Mouse (Mus musculus): ENCODE results near the gene Zfp286. TPM values are rescaled to one million over a fixed set of nuclear protein-coding genes. Genes with fewer than 3 reads are reported as not detected.

Zfp286 gene
- total RNA-seq (2021): 10 to 100 TPM; 20.6 to 23.0 TPM
- long read RNA-seq, experiment 1, transcript Zfp286-202 (6 exons, 1,979 nt): major isoform, 8 of 21 reads
- long read RNA-seq, experiment 1, partial matches to known transcripts: 2 of 21 reads
- long read RNA-seq, experiment 1, other reads (novel, unspliced or antisense): 7 of 21 reads
- long read RNA-seq, experiment 2, transcript Zfp286-202 (6 exons, 1,979 nt): major isoform, 13 of 33 reads
- long read RNA-seq, experiment 2, transcript Zfp286-201 (6 exons, 3,051 nt): minor isoform, 5 of 33 reads
- long read RNA-seq, experiment 2, partial matches to known transcripts: 3 of 33 reads
- long read RNA-seq, experiment 2, other reads (novel, unspliced or antisense): 12 of 33 reads

DNA sequence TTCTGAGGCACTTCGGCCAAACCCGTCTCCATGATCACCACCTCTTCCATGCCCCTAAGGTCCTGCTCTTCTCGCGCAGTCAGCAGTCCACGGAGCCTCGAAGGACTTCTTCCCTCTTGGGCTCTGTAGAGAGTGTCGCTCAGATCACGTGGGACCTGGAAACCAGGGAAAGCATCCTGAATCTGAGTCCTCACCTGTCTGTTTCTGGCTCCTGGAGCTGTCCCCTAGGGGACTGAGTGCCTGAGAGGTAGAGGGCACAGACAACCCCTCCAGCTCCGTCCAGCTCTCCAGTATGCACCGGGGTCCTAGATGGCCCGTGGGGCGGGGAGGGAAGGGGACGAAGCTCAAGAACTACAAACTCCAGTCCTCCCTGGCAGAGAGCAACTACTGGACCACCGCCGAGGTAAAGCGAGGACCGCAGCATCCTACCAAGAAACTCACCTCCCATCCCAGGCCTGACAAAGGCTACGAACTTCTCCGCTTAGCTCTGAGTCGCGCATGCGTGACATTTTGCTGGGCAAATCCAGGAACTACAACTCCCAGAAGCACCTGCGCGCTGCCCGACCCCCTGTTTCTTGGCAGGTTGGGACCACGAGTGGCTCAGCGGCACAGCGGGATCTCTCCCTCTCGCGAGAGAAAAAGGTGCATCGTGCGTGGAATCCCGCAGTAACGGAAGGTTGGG lies at the start of gene Zfp286:
Gene Zfp286 (minus strand): TSS at position 528 of the 682 bp plus-strand sequence.
- intact Hi-C loops (cut with DNase I): no loop called here
- peak; percentile 94 to 96 for DNase-seq (ENCODE audit: low spot score in 2 of 2)

DNA sequence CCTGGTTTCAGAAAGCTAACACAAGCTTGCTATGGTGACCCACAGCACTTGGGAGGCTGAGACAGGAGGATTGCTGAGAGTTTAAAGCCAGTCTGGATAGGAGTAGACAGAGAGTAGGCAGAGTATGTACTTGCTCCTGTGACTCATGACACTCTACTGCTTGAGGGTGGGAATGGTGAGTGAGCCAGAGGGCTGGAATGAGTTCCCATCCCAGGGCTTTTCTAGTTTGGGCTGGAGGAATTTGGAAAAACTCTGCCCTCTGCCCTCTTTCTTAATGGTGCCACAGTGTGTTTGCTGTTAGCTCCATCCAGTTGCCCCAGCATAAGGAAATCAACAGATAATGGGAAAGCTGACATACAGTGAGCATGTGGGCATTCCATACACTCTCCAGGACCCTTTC lies 42.6 kb upstream of the Zfp286 start:
- no peak for DNase-seq (ENCODE audit: low spot score in 2 of 2)
- intact Hi-C loops (cut with DNase I): no loop called here

DNA sequence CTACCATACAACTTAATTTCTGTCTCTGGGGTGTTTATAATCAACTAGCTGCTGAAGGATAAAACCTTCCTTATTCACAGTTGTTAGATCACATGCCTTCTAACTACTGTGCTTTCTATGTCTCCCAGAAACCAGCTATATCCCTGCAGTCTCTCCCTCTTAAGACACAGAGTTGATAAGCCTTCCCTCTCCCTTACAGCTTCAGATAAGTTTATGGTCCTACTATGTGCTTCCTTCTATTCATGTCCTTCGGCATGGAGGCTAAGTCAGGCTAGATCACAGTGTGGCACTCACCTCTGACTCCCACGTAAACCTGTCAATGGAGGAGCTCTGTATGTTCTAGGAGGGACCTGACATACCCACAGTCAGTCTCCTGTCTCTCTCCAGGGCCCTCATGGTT lies 41.1 kb upstream of the Zfp286 start:
- DNase-seq (ENCODE audit: low spot score in 2 of 2): no peak

GRCm38 (mm10) chr11:62827911-62828310 lies 38.6 kb upstream of the Zfp286 start:
- intact Hi-C loops (cut with DNase I): no loop called here
- no peak for DNase-seq (ENCODE audit: low spot score in 2 of 2)

More for the DNA sequence above, 41.1 kb upstream of the Zfp286 start:
- intact Hi-C loops (cut with DNase I): no loop called here

DNA sequence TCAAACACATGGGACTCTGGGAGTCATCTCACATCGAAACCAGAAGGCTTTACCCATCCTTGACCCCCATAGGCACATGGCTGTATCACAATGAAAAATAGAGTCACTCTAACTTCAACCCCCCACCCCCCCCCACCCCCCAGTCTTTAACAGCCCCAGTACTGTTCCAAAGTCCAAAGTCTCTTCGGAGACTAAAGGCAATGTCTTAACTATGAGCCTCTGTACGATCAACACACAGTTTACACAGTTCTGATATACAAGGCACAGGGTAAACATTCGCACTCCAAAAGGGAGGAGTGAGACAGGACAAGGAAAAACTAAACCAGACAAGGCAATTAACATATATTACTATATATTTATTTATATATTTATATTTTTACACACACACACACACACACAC lies 37.9 kb upstream of the Zfp286 start:
- intact Hi-C loops (cut with DNase I): no loop called here
- no peak for DNase-seq (ENCODE audit: low spot score in 2 of 2)

DNA sequence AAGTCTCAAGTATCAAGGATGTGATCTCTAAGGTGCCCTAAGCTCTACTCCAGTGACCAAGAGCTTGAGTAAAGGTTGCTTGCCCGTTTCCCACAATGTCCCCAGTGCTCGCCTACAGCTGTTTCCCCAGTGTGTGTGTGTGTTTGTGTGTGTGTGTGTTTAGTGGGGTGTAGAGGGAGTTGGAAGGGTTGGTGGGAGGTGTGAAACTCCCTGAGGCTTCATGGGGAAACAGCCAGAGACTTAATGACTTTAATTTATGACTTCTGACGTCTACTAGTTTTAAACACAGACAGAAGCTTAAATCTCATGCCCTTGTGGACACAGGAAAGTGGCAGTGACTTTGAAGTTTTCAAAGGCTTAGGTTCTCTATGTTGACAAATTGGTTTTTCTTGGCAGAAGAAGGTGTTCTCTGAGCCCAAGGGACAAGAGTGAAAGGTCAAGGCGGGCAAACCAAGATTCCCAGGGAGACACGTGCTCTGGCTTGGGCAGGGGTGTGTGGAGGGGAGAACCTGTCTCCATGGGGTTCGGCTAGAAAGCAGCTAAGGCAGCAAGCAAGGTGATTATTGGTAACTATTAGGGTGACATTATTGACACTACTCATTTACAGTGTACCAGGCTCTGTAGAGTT lies 37.0 kb upstream of the Zfp286 start:
- DNase-seq (ENCODE audit: low spot score in 2 of 2): no peak
- intact Hi-C loops (cut with DNase I): no loop called here

DNA sequence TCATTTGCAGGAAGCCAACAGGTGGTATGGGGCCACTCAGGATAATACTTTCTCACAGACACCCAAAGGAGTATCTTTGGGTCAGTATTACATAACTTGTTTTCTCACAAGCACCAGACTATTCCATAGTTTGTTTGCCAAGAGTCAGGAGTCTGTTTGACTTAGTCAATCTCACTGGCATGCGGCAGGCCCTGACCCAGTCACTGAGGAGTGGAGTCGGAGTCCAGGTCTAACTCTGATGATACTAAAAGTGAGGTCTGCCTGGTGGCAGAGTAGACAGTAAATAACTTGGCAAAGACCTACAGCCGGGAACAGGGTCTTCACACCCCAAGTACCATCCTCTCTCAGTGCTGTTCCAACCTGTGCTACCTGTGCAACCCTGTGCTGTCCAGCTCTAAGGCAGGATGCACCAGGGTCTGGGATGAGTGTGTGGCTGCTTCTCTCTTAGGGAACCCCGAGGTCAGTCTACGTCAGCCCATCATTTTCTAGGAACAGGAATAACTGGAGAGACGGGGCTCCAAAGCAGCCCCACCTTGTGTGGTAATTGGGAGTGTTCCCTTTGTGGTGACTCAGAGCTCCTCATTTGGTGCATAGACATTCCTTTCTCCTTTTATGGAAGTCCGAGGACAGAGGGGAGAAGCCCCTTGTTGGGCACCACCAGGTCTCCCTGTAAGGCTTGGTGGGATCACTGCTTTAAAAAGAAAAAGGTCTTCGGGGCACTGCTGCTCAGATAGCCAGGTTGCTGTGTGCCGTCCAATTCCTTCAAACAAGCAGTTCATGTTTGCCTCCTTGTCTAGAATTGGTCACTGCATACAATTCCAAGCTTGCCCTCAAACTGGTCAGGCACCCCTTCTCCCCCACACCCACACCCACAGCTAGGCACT lies 36.2 kb upstream of the Zfp286 start:
- DNase-seq (ENCODE audit: low spot score in 2 of 2): no peak
- intact Hi-C loops (cut with DNase I): no loop called here

DNA sequence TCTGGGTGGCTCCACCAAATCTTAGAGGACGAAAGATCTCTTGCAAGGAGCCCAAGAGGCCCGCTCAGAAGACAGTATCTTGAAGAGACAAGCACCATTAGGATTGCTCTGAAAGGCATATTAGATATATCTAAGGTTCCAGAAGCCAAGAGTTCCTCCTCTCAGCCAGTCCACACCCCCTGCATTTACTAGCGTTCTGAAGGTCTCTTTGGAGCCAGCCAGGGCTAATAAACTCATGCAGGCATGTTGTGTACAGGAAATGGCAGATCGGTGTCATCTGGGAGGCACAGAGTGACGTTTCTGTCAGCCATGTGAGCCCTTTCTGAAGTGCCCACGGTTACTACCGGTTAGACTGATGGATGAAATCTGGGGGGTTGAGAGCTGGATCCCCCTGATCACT lies 34.9 kb upstream of the Zfp286 start:
- intact Hi-C loops (cut with DNase I): no loop called here
- no peak for DNase-seq (ENCODE audit: low spot score in 2 of 2)

GRCm38 (mm10) chr11:62821893-62822292 lies 32.6 kb upstream of the Zfp286 start:
- intact Hi-C loops (cut with DNase I): no loop called here
- DNase-seq (ENCODE audit: low spot score in 2 of 2): no peak

- intact Hi-C loops (cut with DNase I): no loop called here
- DNase-seq (ENCODE audit: low spot score in 2 of 2): peak in 1 of 2 experiments; percentile 7
Measured at GRCm38 (mm10) chr11:62820661-62821437, 31.6 kb upstream of the Zfp286 start.

- peak; percentile 48 to 76 for DNase-seq (ENCODE audit: low spot score in 2 of 2)
- intact Hi-C loops (cut with DNase I): no loop called here
Measured at GRCm38 (mm10) chr11:62820059-62820541, 30.8 kb upstream of the Zfp286 start, which contains the start of gene Trim16. Gene Trim16 (plus strand): TSS chr11:62820231.

- intact Hi-C loops (cut with DNase I): no loop called here
- DNase-seq (ENCODE audit: low spot score in 2 of 2): no peak
Measured at GRCm38 (mm10) chr11:62819059-62819686, 29.9 kb upstream of the Zfp286 start.

- intact Hi-C loops (cut with DNase I): no loop called here
- no peak for DNase-seq (ENCODE audit: low spot score in 2 of 2)
Measured at GRCm38 (mm10) chr11:62816591-62816990, 27.3 kb upstream of the Zfp286 start.

GRCm38 (mm10) chr11:62815438-62815837 lies 26.2 kb upstream of the Zfp286 start:
- intact Hi-C loops (cut with DNase I): no loop called here
- no peak for DNase-seq (ENCODE audit: low spot score in 2 of 2)

- intact Hi-C loops (cut with DNase I): no loop called here
- DNase-seq (ENCODE audit: low spot score in 2 of 2): no peak
Measured at GRCm38 (mm10) chr11:62814625-62815024, 25.4 kb upstream of the Zfp286 start.

DNA sequence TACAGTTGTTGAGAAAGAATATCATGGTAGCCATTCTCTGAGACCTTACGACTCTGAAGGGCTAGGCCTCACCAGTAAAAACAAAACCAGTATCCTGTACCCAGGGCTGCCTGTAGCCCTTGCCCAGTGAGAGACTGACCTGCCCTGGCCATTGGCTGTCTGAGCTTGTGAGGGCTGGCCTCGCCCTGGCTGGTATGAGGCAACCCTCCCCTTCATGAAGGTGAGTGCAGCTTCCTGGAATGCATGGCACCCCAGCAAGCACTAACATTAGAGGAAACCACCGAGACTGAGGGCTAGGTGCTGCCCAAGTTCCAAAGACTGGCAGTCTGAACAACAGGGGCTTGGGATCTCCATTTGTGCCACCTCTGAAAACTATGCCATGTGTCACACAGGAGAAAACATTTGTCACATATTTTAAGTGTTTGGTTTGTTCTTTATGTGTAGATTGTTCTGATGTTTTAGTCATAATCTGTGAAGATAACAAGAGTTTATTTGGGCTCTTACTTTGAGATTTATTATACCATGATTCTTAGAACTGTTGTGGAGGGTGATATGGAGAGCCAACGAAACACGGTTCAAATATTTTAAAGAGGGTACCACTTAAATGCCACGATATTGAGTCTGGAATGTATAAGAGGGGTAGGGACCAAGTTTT lies 24.8 kb upstream of the Zfp286 start:
- intact Hi-C loops (cut with DNase I): no loop called here
- no peak for DNase-seq (ENCODE audit: low spot score in 2 of 2)

DNA sequence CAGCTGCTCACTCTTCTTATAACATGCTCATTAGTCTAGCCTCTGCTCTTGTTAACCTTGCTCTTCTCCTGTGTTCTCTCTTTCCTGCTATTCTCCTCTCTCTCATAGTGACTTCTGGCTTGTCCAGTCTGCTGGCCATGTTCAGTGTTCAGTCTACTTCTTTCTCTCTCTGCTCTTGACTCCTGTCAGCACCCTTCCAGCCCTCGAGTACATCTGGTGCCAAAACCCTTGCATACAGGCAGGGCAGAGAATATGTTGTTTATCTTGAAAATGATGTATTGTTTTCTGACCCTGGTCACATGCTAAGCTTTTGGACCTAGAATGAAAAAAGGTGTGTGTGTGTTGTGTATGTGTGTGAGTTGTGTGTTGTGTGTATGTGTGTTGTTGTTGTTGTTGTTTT lies 24.2 kb upstream of the Zfp286 start:
- DNase-seq (ENCODE audit: low spot score in 2 of 2): no peak
- intact Hi-C loops (cut with DNase I): no loop called here

DNA sequence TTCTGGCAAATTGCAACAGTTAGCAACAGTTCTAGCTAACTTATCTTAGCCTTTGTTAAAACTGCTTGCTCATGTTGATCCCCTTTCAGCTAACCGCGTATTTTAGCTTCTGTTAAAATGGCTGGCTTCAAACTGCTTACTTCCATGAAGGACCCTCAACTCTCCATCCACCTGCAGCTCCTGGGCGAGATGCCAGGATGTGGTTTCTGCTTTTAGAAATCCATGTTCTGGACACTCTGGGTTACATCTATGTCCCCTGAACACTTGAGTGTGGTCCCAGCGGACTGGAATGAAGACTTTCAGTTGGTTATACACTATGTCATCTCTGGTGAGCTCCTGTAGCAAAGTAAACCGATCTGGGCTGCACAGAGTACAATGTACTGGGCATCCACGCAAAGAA lies 23.0 kb upstream of the Zfp286 start:
- DNase-seq (ENCODE audit: low spot score in 2 of 2): no peak
- intact Hi-C loops (cut with DNase I): no loop called here
